Mouse (Mus musculus) intestine, embryonic 16.5 days (tissue): ENCODE results near the gene Gucd1. TPM values are rescaled to one million over a fixed set of nuclear protein-coding genes. Genes with fewer than 3 reads are reported as not detected.
A peak's percentile ranks its signal among the peaks of the same experiment; 100 is the strongest.
"Not testable (repeated sequence)": the region's sequence is repeated elsewhere in the genome, so short reads cannot be mapped to it uniquely, and the experiment has no call there.

ENCODE experiments used
- ATAC-seq: fragments of 200-750 bp; cut with Nextera tagmentation; 2 replicates; pipeline ENCODE4 v1.8.0; 2017; ENCODE audit warnings: moderate TSS enrichment, moderate library complexity
- H3K27ac ChIP-seq: fragments of 300-500 bp; sonication (generic); 2 replicates; pipeline ENCODE4 v1.5.1; 2014; ENCODE audit warnings: mild to moderate bottlenecking, low read length
- H3K27me3 ChIP-seq: fragments of 300-500 bp; sonication (generic); replicated peaks from 2 replicates; pipeline ENCODE4 v1.6.1; 2014; ENCODE audit warnings: low read length, control low read depth, mixed read lengths; ENCODE audit not compliant: control insufficient read depth, insufficient read depth
- H3K36me3 ChIP-seq: fragments of 300-500 bp; sonication (generic); 2 replicates; pipeline ENCODE4 v1.6.1; 2014; ENCODE audit warnings: low read length, control low read depth; ENCODE audit not compliant: control insufficient read depth, insufficient read depth
- H3K4me1 ChIP-seq: fragments of 300-500 bp; sonication (generic); 2 replicates; pipeline ENCODE4 v1.6.1; 2014; ENCODE audit warnings: low read length, control low read depth, mixed read lengths; ENCODE audit not compliant: control insufficient read depth, insufficient read depth
- H3K4me2 ChIP-seq: fragments of 300-500 bp; sonication (generic); 2 replicates; pipeline ENCODE4 v1.6.1; 2014; ENCODE audit warnings: low read depth, low read length, control low read depth
- H3K4me3 ChIP-seq: fragments of 300-500 bp; sonication (generic); 2 replicates; pipeline ENCODE4 v1.5.1; 2014; ENCODE audit warnings: mild to moderate bottlenecking, low read length
- H3K9ac ChIP-seq: fragments of 300-500 bp; sonication (generic); 2 replicates; pipeline ENCODE4 v1.6.1; 2014; ENCODE audit warnings: low read depth, low read length
- H3K9me3 ChIP-seq: fragments of 300-500 bp; sonication (generic); 2 replicates; pipeline ENCODE4 v1.6.1; 2016; ENCODE audit warnings: low read length, control low read depth; ENCODE audit not compliant: control insufficient read depth
- WGBS: fragments of 180-500 bp; shearing (Covaris S2); extraction: QIAGEN DNeasy Blood & Tissue Kit; methylation state at CpG from one replicate; pipeline ENCODE4 v1.1.7; 2014; 5-methylcytosine and 5-hydroxymethylcytosine counted together
- polyA plus RNA-seq: library from polyadenylated mRNA; unstranded; fragments of >200 nt; fragmentation: Nextera tagmentation; extraction: Ambion mirVana; gene quantifications from 2 replicates; pipeline ENCODE4 v1.2.1, GENCODE M21; 2015

Gene Gucd1
- polyA plus RNA-seq, 1 experiment from 2014 or later, result 55.5 TPM

GRCm38 (mm10) chr10:75400958-75401357 is 116.8 kb downstream of the Gucd1 start, which contains the start of gene Upb1:
Upb1 (plus strand) TSS chr10:75401115.
- Histone ChIP-seq H3K27ac (no peak within 1 kb of the TSS), H3K27me3 (no peaks in the 10 kb centered on the region), H3K9ac (no peak within 1 kb of the TSS), H3K4me3 (no peak within 1 kb of the TSS), H3K4me2 (no peak within 1 kb of the TSS), H3K9me3 (no peaks in the 10 kb centered on the region), H3K36me3 (no peaks in the 10 kb centered on the region), H3K4me1 (peaks cover 5% of the 10 kb centered on the region)
- ATAC-seq, result no peak
- 80% methylated on average over 4 of the region's 4 CpGs for WGBS

- ATAC-seq, result peak; percentile 48
- Histone ChIP-seq H3K36me3 (no peaks in the 10 kb centered on the region), H3K4me2 (no peak overlapping the region), H3K4me3 (no peak overlapping the region), H3K4me1 (peaks cover 5% of the 10 kb centered on the region), H3K27me3 (no peaks in the 10 kb centered on the region), H3K9me3 (no peaks in the 10 kb centered on the region), H3K9ac (no peak overlapping the region), H3K27ac (no peak overlapping the region)
- 32% methylated on average over 14 of the region's 14 CpGs for WGBS
These were observed 120.8 kb downstream of the Gucd1 start for GRCm38 (mm10) chr10:75396966-75397365.

- H3K27ac ChIP-seq, result no peak overlapping the region
- no peak overlapping the region for H3K9ac ChIP-seq
- H3K4me1 ChIP-seq, result peaks cover 6% of the 10 kb centered on the region
- no peak overlapping the region for H3K4me3 ChIP-seq
- H3K27me3 ChIP-seq, result no peaks in the 10 kb centered on the region
- H3K36me3 ChIP-seq, result no peaks in the 10 kb centered on the region
- no peak overlapping the region for H3K4me2 ChIP-seq
- WGBS, result 86% methylated on average over 8 of the region's 8 CpGs
- H3K9me3 ChIP-seq, result no peaks in the 10 kb centered on the region
- ATAC-seq, result no peak
These were observed 123.0 kb downstream of the Gucd1 start for GRCm38 (mm10) chr10:75394796-75395195.

- Histone ChIP-seq H3K27ac (no peak overlapping the region), H3K9ac (no peak overlapping the region), H3K36me3 (no peaks in the 10 kb centered on the region), H3K27me3 (no peaks in the 10 kb centered on the region), H3K4me1 (0 out of 2 replicates have a peak, but pooled peaks cover 2% of the 10 kb centered on the region), H3K9me3 (no peaks in the 10 kb centered on the region), H3K4me3 (no peak overlapping the region), H3K4me2 (no peak overlapping the region)
- WGBS, result 85% methylated on average over 4 of the region's 4 CpGs
- no peak for ATAC-seq
These were observed 126.9 kb downstream of the Gucd1 start for GRCm38 (mm10) chr10:75390832-75391231.

- no peak for ATAC-seq
- no peaks in the 10 kb centered on the region for H3K27me3 ChIP-seq
These were observed 127.6 kb downstream of the Gucd1 start for GRCm38 (mm10) chr10:75390156-75390555.

GRCm38 (mm10) chr10:75378688-75379087 is 139.1 kb downstream of the Gucd1 start:
- Histone ChIP-seq H3K27me3 (no peaks in the 10 kb centered on the region), H3K36me3 (no peaks in the 10 kb centered on the region), H3K27ac (no peak overlapping the region), H3K4me3 (no peak overlapping the region), H3K9me3 (no peaks in the 10 kb centered on the region), H3K4me1 (no peaks in the 10 kb centered on the region), H3K9ac (no peak overlapping the region), H3K4me2 (no peak overlapping the region)
- no peak for ATAC-seq
- 64% methylated on average over 10 of the region's 10 CpGs for WGBS

More at GRCm38 (mm10) chr10:75390156-75390555, 127.6 kb downstream of the Gucd1 start:
- WGBS, result 88% methylated on average over 2 of the region's 2 CpGs
- Histone ChIP-seq H3K9me3 (no peaks in the 10 kb centered on the region), H3K9ac (no peak overlapping the region), H3K27ac (no peak overlapping the region), H3K4me3 (no peak overlapping the region), H3K4me2 (no peak overlapping the region), H3K36me3 (no peaks in the 10 kb centered on the region), H3K4me1 (0 out of 2 replicates have a peak, but pooled peaks cover 2% of the 10 kb centered on the region)

- H3K9ac ChIP-seq, H3K9me3 ChIP-seq, H3K4me3 ChIP-seq, H3K36me3 ChIP-seq, H3K27ac ChIP-seq, H3K4me2 ChIP-seq, H3K4me1 ChIP-seq, H3K27me3 ChIP-seq: not testable (repeated sequence)
- peak; percentile 53 for ATAC-seq
- WGBS, result 49% methylated on average over 12 of the region's 19 CpGs
These were observed 144.0 kb downstream of the Gucd1 start for GRCm38 (mm10) chr10:75373655-75374351.

- Histone ChIP-seq H3K27ac (no peak overlapping the region), H3K36me3 (no peaks in the 10 kb centered on the region), H3K27me3 (no peaks in the 10 kb centered on the region), H3K4me3 (peak overlapping the region; percentile 29), H3K4me1 (peaks cover 7% of the 10 kb centered on the region), H3K4me2 (no peak overlapping the region), H3K9ac (no peak overlapping the region), H3K9me3 (no peaks in the 10 kb centered on the region)
- peak; percentile 22; the same call in 1 of the 2 replicates for ATAC-seq
- WGBS, result 55% methylated on average over 6 of the region's 6 CpGs
These were observed 152.5 kb downstream of the Gucd1 start for GRCm38 (mm10) chr10:75365231-75365633.

- Histone ChIP-seq H3K27me3 (no peaks in the 10 kb centered on the region), H3K4me3 (no peak overlapping the region), H3K27ac (peak overlapping the region; percentile 7), H3K4me2 (no peak overlapping the region), H3K9me3 (no peaks in the 10 kb centered on the region), H3K36me3 (no peaks in the 10 kb centered on the region), H3K4me1 (peaks cover 7% of the 10 kb centered on the region), H3K9ac (no peak overlapping the region)
- WGBS, result 79% methylated on average over 9 of the region's 9 CpGs
- peak; percentile 61 for ATAC-seq
These were observed 153.0 kb downstream of the Gucd1 start for GRCm38 (mm10) chr10:75364796-75365195.
